Mouse (Mus musculus): ENCODE measurements around the gene Il23a. TPM values are rescaled to one million over a fixed set of nuclear protein-coding genes. Genes with fewer than 3 reads are reported as not detected.
"Not testable (repeated sequence)": the region's sequence is repeated elsewhere in the genome, so short reads cannot be mapped to it uniquely, and the experiment has no call there.

The Il23a gene
- polyA plus RNA-seq, 1 experiment from 2014 or later, result 0.10 TPM

- Histone ChIP-seq H3K27ac (no peak within 1 kb of the TSS; the same call in 1 of the 2 replicates), H3K36me3 (ENCODE audit: inconsistent target) (peaks cover 5% of the 10 kb centered on the region; the same call in 1 of the 2 replicates), H3K79me2 (ENCODE audit: inconsistent target) (peaks cover 31% of the 10 kb centered on the region), H3K4me3 (ENCODE audit: inconsistent target) (no peak within 1 kb of the TSS)
- WGBS (ENCODE audit: missing documents), result 100% methylated on average over 5 of the region's 6 CpGs
Observed at GRCm38 (mm10) chr10:128268371-128268770, 30.2 kb downstream of the Il23a start, which contains the start of gene Apof. Gene Apof (plus strand): TSS chr10:128268671.

DNA sequence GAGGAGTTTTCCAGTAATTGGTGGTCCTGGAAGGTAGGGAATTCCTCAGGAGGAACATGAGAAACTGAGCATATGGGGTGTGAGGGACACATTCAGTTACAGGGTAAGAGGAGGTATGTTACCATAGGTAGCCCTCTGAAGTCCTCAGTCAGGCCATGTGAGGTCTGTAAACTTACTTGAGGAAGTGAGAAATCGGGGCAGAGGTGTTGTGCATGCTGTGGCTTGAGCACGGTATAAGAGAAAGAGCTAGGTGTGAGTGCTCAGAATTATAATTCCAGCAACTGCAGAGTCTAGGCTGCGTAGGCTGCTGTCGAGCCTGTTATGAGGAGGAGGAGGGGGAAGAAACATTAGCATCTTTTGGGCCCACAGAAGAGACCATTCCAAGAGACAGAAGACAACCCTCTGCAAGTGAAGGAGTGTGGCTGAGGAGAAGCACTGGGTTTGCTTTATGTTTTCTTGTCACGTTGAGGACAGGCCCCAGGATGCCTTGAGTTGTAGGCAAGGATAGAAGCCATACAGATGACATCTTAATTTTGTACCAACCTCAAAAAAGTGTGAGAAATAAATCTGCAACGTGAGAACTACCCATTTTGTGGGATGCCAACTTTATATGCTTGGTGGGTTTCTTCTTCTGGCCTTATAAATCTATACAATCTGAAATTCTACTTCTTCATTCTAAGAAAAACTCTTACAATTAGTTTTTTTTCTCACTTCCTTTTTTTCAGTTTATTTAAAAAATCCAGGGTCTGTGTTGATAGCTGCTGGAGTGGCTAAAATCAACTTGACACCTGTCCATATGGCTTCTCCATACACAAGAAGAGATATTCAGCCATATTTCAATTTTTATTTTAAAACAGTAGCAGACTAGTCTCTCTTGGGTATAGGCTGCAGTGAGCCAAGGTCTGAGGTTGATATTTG, 34.9 kb downstream of the Il23a start:
- WGBS (ENCODE audit: missing documents), result 48% methylated on average over 6 of the region's 6 CpGs
- Histone ChIP-seq H3K79me2 (ENCODE audit: inconsistent target) (no peaks in the 10 kb centered on the region), H3K27ac (no peak overlapping the region), H3K4me3 (ENCODE audit: inconsistent target) (no peak overlapping the region), H3K36me3 (ENCODE audit: inconsistent target) (no peaks in the 10 kb centered on the region)

DNA sequence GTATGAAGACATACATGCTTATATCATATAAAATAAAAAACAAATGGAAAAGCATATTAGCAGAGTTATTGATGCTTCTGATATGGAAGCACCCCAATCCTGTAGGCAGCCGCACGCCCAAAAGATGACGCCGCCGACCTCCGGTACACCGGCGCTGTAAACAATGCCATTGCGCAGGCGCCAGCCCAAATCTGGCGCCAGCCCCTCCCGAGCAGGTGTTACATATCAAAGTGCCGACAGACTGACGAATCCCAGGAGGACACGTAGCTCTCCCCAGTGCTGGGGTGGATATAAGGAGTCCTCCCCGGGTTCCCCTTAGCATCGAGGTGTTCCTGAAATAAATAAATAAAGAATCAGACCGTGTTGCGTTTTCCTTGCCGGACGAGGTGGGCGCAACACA, 36.3 kb downstream of the Il23a start:
- H3K79me2 ChIP-seq (ENCODE audit: inconsistent target), result no peaks in the 10 kb centered on the region
- WGBS (ENCODE audit: missing documents), result 95% methylated on average over 22 of the region's 22 CpGs
- H3K4me3 ChIP-seq (ENCODE audit: inconsistent target), result no peak overlapping the region
- H3K27ac ChIP-seq, result no peak overlapping the region
- H3K36me3 ChIP-seq (ENCODE audit: inconsistent target), result no peaks in the 10 kb centered on the region

- not testable (repeated sequence) for H3K4me3 ChIP-seq (ENCODE audit: inconsistent target); H3K27ac ChIP-seq; H3K36me3 ChIP-seq (ENCODE audit: inconsistent target); H3K79me2 ChIP-seq (ENCODE audit: inconsistent target)
- 98% methylated on average over 6 of the region's 7 CpGs for WGBS (ENCODE audit: missing documents)
Observed at GRCm38 (mm10) chr10:128260376-128260775, 38.2 kb downstream of the Il23a start.

DNA sequence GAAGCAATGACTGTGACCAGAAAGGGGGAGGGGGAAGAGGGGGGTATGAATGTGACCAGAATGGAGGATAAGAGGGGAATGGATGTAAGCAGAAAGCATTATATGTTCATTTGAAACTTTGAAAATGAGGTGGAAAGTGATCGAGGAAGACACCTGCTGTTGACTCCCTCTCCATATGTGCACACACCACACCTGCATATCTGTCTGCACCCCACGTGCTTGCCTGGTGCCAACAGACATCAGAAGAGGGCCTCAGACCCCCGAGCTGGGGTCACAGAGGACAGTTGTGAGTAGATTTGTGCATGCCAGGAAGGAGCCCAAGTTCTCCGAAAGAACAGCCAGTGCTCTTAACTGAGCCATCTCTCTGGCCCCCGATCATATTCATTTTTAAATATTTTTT, 38.6 kb downstream of the Il23a start:
- Histone ChIP-seq H3K36me3 (ENCODE audit: inconsistent target) (no peaks in the 10 kb centered on the region), H3K4me3 (ENCODE audit: inconsistent target) (no peak overlapping the region), H3K79me2 (ENCODE audit: inconsistent target) (no peaks in the 10 kb centered on the region), H3K27ac (no peak overlapping the region)
- 85% methylated on average over 5 of the region's 5 CpGs for WGBS (ENCODE audit: missing documents)

GRCm38 (mm10) chr10:128258953-128259352, 39.6 kb downstream of the Il23a start:
- H3K27ac ChIP-seq, result peak overlapping the region; percentile 61
- no peaks in the 10 kb centered on the region for H3K36me3 ChIP-seq (ENCODE audit: inconsistent target)
- 2% methylated on average over 4 of the region's 4 CpGs for WGBS (ENCODE audit: missing documents)
- no peak overlapping the region for H3K4me3 ChIP-seq (ENCODE audit: inconsistent target)
- no peaks in the 10 kb centered on the region for H3K79me2 ChIP-seq (ENCODE audit: inconsistent target)

DNA sequence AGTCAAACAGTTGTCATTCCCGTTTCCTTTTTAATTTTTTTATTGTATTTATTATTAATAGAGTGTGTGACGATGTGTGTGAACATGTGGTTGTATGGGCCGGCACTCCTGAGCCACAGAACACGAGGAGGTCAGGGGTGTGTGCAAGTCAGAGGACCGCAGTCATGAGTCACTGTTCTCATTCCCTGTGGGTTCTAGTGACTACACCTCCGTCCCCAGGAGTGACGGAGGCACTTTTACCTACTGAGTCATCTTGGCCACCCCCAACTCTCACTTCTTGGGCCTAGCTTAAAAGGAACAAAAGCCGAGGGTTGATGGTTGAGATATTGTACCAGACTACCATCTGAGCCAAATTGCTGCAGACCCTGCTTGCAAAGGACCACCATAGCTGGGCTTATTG, 42.2 kb downstream of the Il23a start:
- Histone ChIP-seq H3K27ac (no peak overlapping the region), H3K79me2 (ENCODE audit: inconsistent target) (no peaks in the 10 kb centered on the region), H3K4me3 (ENCODE audit: inconsistent target) (no peak overlapping the region), H3K36me3 (ENCODE audit: inconsistent target) (peaks cover 9% of the 10 kb centered on the region; the same call in 1 of the 2 replicates)
- 87% methylated on average over 8 of the region's 8 CpGs for WGBS (ENCODE audit: missing documents)

DNA sequence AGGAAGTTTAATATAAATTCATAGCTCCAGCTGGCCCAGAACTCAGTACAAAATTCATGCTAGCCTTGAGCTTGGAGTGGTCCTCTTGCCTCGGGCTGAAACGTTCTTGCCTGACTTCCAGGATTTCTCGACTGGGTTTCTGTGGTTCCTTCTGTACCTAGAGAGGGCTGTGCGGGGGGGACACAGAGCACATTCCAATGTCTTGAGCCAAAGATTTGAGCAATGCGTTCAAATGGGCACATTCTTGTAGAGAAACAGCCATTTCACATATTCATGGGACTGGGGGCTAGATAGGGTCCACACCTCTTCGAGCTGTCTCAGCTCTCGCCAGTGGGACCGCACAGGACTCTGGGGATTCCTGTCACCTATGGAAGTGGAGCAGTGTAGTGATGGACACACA, 42.6 kb downstream of the Il23a start:
- no peaks in the 10 kb centered on the region for H3K79me2 ChIP-seq (ENCODE audit: inconsistent target)
- H3K4me3 ChIP-seq (ENCODE audit: inconsistent target), result no peak overlapping the region
- WGBS (ENCODE audit: missing documents), result 96% methylated on average over 8 of the region's 8 CpGs
- H3K27ac ChIP-seq, result no peak overlapping the region
- H3K36me3 ChIP-seq (ENCODE audit: inconsistent target), result peaks cover 9% of the 10 kb centered on the region; the same call in 1 of the 2 replicates

DNA sequence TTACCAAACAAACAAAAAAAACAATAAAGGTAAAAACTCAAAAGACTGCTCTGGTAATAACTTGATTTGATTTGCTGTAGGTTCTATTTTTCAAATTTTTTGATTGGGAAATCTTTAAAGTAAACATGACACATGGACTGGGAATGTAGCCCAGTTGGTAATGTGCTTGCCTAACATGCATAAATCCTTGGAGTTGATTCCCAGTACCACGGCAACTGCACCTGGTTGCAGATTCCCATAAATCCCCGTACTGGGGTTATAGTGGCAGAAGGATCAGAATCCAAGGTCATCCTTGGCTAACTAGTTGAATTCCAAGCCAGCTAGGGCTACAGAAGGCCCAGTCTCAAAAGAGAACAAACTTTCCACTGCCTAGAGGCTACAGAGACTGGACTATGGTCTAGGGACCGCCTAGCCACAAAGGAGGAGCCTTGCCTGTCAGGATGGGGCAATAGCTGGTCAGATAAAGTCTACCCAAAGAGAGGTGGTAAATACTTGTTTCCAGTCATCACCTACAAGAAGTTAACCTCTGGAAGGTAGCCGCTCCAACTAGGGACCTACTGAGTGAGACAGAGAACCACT, 44.8 kb downstream of the Il23a start, which contains the start of gene Apon:
TSS of gene Apon (plus strand) at position 420 of the 579 bp plus-strand sequence.
- no peak within 1 kb of the TSS for H3K27ac ChIP-seq
- 94% methylated on average over 4 of the region's 4 CpGs for WGBS (ENCODE audit: missing documents)
- H3K4me3 ChIP-seq (ENCODE audit: inconsistent target), result no peak within 1 kb of the TSS
- peaks cover 23% of the 10 kb centered on the region; the same call in 1 of the 2 replicates for H3K36me3 ChIP-seq (ENCODE audit: inconsistent target)
- no peaks in the 10 kb centered on the region for H3K79me2 ChIP-seq (ENCODE audit: inconsistent target)

- Histone ChIP-seq H3K27ac (no peak overlapping the region), H3K36me3 (ENCODE audit: inconsistent target) (peaks cover 42% of the 10 kb centered on the region; the same call in 1 of the 2 replicates)
- 75% methylated on average over 13 of the region's 13 CpGs for WGBS (ENCODE audit: missing documents)
Observed at GRCm38 (mm10) chr10:128250565-128250964, 48.0 kb downstream of the Il23a start.

GRCm38 (mm10) chr10:128247020-128247732, 51.4 kb downstream of the Il23a start:
- WGBS (ENCODE audit: missing documents), result 96% methylated on average over 17 of the region's 17 CpGs
- Histone ChIP-seq H3K27ac (no peak overlapping the region), H3K4me3 (ENCODE audit: inconsistent target) (no peak overlapping the region), H3K36me3 (ENCODE audit: inconsistent target) (peaks cover 46% of the 10 kb centered on the region; the same call in 1 of the 2 replicates), H3K79me2 (ENCODE audit: inconsistent target) (no peaks in the 10 kb centered on the region)

More at GRCm38 (mm10) chr10:128250565-128250964, 48.0 kb downstream of the Il23a start:
- no peaks in the 10 kb centered on the region for H3K79me2 ChIP-seq (ENCODE audit: inconsistent target)
- no peak overlapping the region for H3K4me3 ChIP-seq (ENCODE audit: inconsistent target)

Other genes starting within 250 kb of the Il23a start
- gene Ptges3, start 239.8 kb downstream of the Il23a start, polyA plus RNA-seq (2018), result 66.7 to 167 TPM (median 80.1 TPM) in 3 replicates
- gene Atp5b, start 215.5 kb downstream of the Il23a start, polyA plus RNA-seq (2018), result 455 to 1,015 TPM (median 549 TPM) in 3 replicates
- 20.2 to 33.8 TPM (median 31.2 TPM) in 3 replicates for gene Baz2a, start 207.2 kb downstream of the Il23a start, polyA plus RNA-seq (2018)
- gene Rbms2, start 118.5 kb downstream of the Il23a start, polyA plus RNA-seq (2018), result 18.9 to 45.4 TPM (median 23.8 TPM) in 3 replicates
- gene Gls2, start 104.3 kb downstream of the Il23a start, polyA plus RNA-seq (2018), result not detected in 3 replicates
- gene Spryd4, start 86.9 kb downstream of the Il23a start, polyA plus RNA-seq (2018), result 5.3 to 10.6 TPM (median 6.9 TPM) in 3 replicates
- gene Mip, start 72.9 kb downstream of the Il23a start, polyA plus RNA-seq (2018), result not detected in 3 replicates
- gene Timeless, start 66.7 kb downstream of the Il23a start, polyA plus RNA-seq (2018), result 4.1 to 22.4 TPM (median 9.6 TPM) in 3 replicates
- gene Apon, start 44.7 kb downstream of the Il23a start, polyA plus RNA-seq (2018), result not detected in 3 replicates
- 0.16 to 0.18 TPM in 2 of 3 replicates, not detected in the other for gene Apof, start 30.1 kb downstream of the Il23a start, polyA plus RNA-seq (2018)
- 83.8 to 206 TPM (median 96.7 TPM) in 3 replicates for gene Stat2, start 28.2 kb downstream of the Il23a start, polyA plus RNA-seq (2018)
- 2.9 to 5.7 TPM (median 3.4 TPM) in 3 replicates for gene Pan2, start 4.6 kb upstream of the Il23a start, polyA plus RNA-seq (2018)
- gene Cnpy2, start 23.7 kb upstream of the Il23a start, polyA plus RNA-seq (2018), result 83.6 to 112 TPM (median 85.3 TPM) in 3 replicates
- 94.4 to 128 TPM (median 100 TPM) in 3 replicates for gene Cs, start 39.0 kb upstream of the Il23a start, polyA plus RNA-seq (2018)
- gene Coq10a, start 70.2 kb upstream of the Il23a start, polyA plus RNA-seq (2018), result 20.5 to 35.2 TPM (median 25.5 TPM) in 3 replicates
- 23.3 to 29.3 TPM (median 26.0 TPM) in 3 replicates for gene Ankrd52, start 78.4 kb upstream of the Il23a start, polyA plus RNA-seq (2018)
- not detected in 3 replicates for gene Slc39a5, start 102.5 kb upstream of the Il23a start, polyA plus RNA-seq (2018)
- 44.1 to 130 TPM (median 65.7 TPM) in 3 replicates for gene Nabp2, start 112.7 kb upstream of the Il23a start, polyA plus RNA-seq (2018)
- gene Rnf41, start 112.9 kb upstream of the Il23a start, polyA plus RNA-seq (2018), result 26.5 to 35.2 TPM (median 33.6 TPM) in 3 replicates
- 73.6 to 136 TPM (median 74.8 TPM) in 3 replicates for gene Smarcc2, start 160.5 kb upstream of the Il23a start, polyA plus RNA-seq (2018)
- gene Myl6, start 195.4 kb upstream of the Il23a start, polyA plus RNA-seq (2018), result 1,390 to 2,190 TPM (median 1,921 TPM) in 3 replicates
- gene Myl6b, start 199.9 kb upstream of the Il23a start, polyA plus RNA-seq (2018), result 0.73 to 1.7 TPM (median 1.4 TPM) in 3 replicates
- 147 to 161 TPM (median 155 TPM) in 3 replicates for gene Esyt1, start 227.1 kb upstream of the Il23a start, polyA plus RNA-seq (2018)
- 6.7 to 13.0 TPM (median 9.6 TPM) in 3 replicates for gene Zc3h10, start 249.0 kb upstream of the Il23a start, polyA plus RNA-seq (2018)

Measured in macrophage (primary cell).